Mouse (Mus musculus) cerebellum, adult 2 months (tissue): ENCODE data around the gene Phc2.

Source experiments
- CTCF ChIP-seq: fragments of 200-500 bp; IDR thresholded peaks from 2 replicates; pipeline ENCODE4 v1.5.1; 2011; ENCODE audit warnings: low read depth, mild to moderate bottlenecking, control low read depth, low read length, moderate library complexity, borderline replicate concordance; ENCODE audit not compliant: insufficient read depth
- POLR2A ChIP-seq: fragments of 200-500 bp; IDR thresholded peaks from 2 replicates; pipeline ENCODE4 v1.6.1; 2011; ENCODE audit warnings: low read length, control low read depth, borderline replicate concordance; ENCODE audit not compliant: insufficient read depth

GRCm38 (mm10) chr4:128748309-128748708 lies 93.8 kb downstream of the Phc2 start:
- TF ChIP-seq POLR2A, result no peak
- TF ChIP-seq CTCF, result no peak
